Mouse (Mus musculus): ENCODE measurements around the gene Cldnd2.
A peak's percentile ranks its signal among the peaks of the same experiment; 100 is the strongest.
"Not testable (repeated sequence)": the region's sequence is repeated elsewhere in the genome, so short reads cannot be mapped to it uniquely, and the experiment has no call there.

The Cldnd2 gene

GRCm38 (mm10) chr7:43440482-43440881 lies at the start of gene Cldnd2:
TSS of gene Cldnd2 (plus strand) at chr7:43440782.
- DNase-seq = no peak

- no peak for DNase-seq
These were observed 48.0 kb upstream of the Cldnd2 start for GRCm38 (mm10) chr7:43392349-43393121.

GRCm38 (mm10) chr7:43399501-43399900 lies 41.1 kb upstream of the Cldnd2 start:
- no peak for DNase-seq

DNA sequence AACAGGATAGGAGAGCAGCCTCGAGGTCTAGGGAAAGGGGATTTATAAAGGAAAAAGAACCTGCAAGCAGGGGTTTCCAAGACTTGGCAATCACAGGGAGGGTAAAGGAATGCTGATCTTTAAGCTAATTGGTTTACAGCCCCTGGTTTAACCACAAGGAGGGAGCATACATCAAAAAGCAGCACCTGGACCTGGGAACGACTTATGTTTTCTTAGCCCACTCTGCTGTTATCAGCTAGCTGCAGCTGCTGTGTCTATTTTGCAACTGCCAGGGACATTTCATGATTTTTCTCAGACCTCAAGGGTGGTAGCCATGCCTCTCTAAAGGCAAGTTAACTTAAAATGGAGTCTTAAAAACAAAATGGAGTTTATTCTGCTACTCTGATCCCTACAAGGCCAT lies 37.9 kb upstream of the Cldnd2 start:
- no peak for DNase-seq

- DNase-seq = no peak
These were observed 33.0 kb upstream of the Cldnd2 start for GRCm38 (mm10) chr7:43407573-43407972.

- DNase-seq = no peak
These were observed 32.4 kb upstream of the Cldnd2 start, which contains the start of gene Siglecg for GRCm38 (mm10) chr7:43408131-43408553. TSS of gene Siglecg (plus strand) at chr7:43408204.

DNA sequence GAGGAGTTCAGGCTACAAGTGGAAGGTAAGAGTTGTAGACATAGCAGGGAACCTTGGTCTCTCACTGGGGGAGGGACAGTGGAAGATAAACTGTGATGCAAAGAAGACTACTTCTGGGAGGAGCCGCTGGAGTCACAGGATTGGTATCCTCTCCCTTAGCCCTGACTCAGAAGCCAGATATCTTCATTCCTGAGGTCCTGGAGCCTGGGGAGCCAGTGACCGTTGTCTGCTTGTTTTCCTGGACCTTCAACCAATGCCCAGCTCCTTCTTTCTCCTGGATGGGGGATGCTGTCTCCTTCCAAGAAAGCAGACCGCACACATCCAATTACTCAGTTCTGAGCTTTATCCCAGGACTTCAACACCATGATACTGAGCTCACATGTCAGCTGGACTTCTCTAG lies 31.5 kb upstream of the Cldnd2 start:
- DNase-seq = no peak

DNA sequence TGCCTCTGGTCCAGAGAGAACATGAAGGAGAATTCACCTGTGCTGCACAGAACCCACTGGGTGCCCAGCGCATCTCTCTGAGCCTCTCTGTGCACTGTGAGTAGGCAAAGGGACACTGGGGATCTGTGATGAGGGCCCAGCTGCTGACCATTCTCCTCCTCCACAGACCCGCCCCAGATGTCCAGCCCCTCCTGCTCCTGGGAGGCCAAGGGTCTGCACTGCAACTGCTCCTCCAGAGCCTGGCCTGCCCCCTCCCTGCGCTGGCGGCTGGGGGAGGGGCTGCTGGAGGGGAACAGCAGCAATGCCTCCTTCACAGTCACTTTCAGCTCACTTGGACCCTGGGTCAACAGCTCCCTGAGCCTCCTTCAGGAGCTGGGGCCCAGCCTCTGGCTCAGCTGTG lies 28.9 kb upstream of the Cldnd2 start:
- not testable (repeated sequence) for DNase-seq

- no peak for DNase-seq
These were observed 23.3 kb upstream of the Cldnd2 start for GRCm38 (mm10) chr7:43417298-43417697.

DNA sequence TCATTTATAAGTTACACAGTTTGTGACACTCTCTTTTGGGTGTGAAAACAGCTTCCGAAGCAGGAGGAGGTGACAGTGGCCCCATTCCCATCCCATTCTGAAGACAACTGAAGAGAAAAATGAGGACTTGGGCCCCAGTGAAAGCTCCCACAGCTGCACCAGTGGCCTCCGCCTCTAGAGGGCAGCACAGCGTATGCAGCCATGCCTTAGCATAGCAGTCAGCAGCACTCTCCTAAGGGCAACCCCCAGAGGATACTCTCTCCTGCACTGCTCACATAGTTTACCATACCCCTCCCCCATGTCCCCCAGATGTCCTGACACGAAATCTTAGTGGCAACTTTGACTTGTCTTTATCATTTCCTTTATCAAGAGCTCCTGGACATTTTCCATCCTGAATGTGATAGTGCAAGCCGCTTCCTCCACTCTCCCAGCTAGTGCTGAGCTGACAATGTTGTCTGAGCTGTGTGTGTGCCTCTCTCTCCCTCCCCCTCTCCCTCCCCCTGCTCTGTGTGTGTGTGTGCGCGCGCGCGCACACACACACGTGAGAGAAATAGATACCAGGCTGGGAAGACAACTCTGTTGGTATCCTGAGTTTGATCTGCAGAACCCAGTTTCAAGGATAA lies 17.5 kb upstream of the Cldnd2 start:
- peak; percentile 72 for DNase-seq

DNA sequence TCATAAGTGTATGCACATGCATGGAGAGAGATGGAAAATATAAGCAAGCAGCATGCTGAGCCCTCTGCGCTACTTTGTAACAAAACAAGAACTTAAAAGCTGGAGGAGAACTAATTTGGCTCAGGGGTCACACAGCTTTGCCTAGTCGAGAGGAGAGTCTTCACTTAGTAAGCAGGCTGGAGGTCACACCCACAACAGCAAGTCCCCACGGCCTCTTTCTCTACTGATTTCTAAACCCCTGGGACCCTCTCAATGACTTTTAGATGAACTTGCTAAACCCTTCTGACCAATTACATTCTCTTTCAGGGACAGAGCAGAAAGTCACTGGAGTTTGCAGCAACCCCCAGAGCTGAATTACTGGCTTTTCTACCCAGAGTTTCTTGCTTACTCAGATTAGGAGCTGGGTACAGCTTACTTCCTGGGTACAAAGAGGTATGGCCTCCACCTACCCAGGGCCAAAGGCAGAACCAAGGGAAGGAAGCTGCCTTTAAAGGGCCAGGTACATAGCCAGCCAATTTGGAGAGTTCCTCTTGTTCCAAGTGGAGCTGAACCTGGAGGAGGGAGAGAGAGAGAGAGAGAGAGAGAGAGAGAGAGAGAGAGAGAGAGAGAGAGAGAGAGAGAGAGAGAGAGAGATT lies 16.5 kb upstream of the Cldnd2 start:
- DNase-seq = no peak

GRCm38 (mm10) chr7:43427406-43427805 lies 13.2 kb upstream of the Cldnd2 start, which contains the start of gene Lim2:
TSS of gene Lim2 (plus strand) at chr7:43427670.
- DNase-seq = no peak

- no peak for DNase-seq
These were observed 11.1 kb upstream of the Cldnd2 start for GRCm38 (mm10) chr7:43429500-43429899.

DNA sequence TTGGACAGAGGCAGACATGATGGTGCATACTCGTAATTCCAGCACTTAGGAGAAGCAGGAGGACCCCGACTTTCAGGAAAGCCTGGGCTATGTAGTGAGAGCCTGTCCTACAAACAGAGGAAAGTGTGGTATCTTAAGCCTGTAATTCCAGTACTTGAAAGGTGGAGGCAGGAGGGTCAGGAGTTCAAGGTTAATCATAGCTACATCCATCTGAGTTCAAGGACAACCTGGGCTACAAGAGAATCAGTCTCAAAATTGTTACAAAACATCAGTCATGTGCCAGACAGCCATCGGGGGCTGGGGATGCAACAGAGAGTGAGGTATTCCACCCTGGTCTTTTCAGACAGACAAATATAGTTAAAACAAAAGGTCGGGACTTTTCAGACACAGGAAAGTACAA lies 7.7 kb upstream of the Cldnd2 start:
- DNase-seq = no peak

GRCm38 (mm10) chr7:43434676-43435075 lies 5.9 kb upstream of the Cldnd2 start:
- DNase-seq = no peak

DNA sequence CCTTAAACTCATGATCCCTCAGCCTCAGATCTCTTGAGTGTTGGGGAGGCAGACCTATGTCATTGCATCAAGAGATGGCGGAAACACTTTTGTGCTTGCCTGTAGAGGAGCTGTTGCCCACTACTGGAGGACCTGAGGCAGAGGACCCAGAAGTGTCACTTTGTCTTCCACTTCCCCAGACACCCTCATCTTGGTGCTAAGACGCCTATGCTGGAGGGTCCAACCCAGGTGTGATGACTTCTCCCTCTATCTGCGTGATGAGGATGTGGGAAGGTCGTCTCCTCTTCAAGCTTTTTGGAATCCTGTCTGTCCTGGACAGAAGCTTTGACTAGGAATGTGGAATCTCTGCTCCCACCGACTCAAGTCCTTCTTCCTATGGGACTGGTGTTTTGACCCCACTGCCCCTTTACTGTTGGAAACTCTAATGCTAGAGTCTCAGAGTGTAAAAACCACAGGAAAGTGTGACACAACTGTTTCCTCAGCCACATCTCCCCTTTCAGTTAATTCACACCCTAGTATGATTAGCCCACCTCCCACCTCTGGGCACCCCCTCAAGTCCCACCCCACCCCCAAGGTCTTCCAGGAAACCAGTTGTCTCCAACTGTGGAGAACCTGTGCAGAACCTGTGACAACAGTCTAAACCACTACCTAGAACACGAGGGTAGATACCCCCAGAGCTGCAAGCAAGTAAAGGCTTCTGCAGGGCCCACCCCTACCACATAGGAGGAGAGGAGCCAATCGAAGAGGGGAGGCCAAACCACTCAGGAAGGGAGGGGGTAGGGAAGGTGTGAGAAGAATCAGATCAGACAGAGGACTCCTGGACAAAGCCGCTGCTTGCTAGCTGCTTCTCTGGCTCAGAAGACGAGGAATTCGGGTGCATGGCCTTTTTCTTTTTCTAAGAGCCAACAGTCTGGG lies 4.0 kb upstream of the Cldnd2 start, which contains the start of gene Nkg7:
Gene Nkg7 (plus strand): TSS at position 733 of the 915 bp plus-strand sequence.
- no peak for DNase-seq

GRCm38 (mm10) chr7:43438611-43439010 lies 2.0 kb upstream of the Cldnd2 start:
- DNase-seq = no peak

DNA sequence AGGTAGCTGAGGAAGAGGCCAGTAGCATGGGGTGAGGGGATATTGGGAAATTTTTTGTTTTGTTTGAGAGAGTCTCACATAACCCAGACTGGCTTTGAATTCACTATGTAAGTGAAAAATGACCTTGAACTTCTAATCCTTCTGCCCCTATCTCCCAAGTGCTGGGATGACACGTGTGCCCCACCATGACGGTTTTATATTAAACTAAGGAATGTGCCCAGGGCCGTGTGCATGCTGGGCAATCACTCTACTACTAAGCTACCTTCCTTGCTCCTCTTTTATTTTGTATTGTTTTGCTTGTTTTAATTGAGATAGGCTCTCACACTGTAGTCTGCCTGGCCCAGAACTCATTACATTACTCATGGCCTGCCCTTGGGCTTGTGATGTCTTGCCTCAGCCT lies 489 bp downstream of the Cldnd2 start:
- no peak for DNase-seq

GRCm38 (mm10) chr7:43442684-43443083 lies 2.1 kb downstream of the Cldnd2 start:
- DNase-seq = peak; percentile 46

DNA sequence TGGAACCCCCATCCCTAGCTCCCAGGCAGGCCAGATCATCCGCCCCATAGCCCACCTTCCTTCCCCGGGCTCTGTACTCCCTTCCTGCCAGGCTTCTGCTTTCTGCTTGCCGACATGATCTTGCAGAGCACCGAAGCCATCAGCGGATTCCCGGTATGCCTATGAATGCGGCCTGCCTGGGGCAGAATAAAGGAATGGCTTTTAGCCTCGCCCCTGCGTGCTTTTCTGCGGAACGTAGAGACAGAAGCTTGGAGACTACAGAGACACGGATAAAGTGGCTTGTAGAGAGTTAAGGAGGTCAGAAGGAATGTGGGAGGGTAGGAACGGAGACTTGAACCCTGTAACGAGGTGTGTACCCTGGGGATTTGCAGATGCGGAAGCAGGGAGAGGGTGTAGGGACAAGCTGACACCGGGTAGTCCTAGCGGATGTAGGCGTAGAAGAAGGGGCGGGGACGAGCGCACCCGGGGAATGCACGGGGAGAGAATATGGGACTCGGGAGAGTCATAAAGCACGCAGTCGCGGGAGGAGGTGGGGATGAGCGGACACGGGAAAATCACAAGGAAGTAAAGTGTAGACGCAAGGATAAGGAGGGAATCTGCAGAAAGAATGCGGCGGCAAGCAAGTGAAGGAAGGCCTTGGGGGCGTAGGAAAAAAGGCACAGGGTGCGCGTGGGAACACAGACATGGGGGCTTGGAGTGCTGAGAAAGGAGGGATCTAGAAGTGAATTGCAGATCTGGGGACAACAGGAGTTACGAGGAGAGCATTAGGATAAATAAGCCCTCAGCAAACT lies 2.7 kb downstream of the Cldnd2 start:
- DNase-seq = peak; percentile 75

DNA sequence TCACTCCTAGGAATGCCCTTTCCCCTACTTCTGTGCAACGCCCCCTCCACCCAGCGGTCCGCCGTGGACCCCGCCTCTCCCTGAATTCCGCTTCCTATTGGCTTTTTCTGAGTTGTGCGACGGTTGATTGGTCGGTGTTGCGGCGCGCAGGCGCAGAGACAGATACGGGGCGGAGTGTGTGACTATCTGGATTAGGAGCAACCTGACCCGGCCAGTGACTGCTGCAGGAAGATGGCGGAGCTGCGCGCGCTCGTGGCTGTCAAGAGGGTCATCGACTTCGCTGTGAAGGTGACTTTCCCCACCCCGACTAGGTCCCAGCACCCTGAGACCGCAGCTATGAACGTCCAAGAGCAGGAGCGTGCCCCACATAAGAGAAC lies 3.3 kb downstream of the Cldnd2 start, which contains the start of the genes Etfb and Gm45233:
Gene Etfb (plus strand): TSS at position 167 of the 377 bp plus-strand sequence.
Gene Gm45233 (plus strand): TSS at position 212 of the 377 bp plus-strand sequence.
- peak; percentile 97 for DNase-seq

DNA sequence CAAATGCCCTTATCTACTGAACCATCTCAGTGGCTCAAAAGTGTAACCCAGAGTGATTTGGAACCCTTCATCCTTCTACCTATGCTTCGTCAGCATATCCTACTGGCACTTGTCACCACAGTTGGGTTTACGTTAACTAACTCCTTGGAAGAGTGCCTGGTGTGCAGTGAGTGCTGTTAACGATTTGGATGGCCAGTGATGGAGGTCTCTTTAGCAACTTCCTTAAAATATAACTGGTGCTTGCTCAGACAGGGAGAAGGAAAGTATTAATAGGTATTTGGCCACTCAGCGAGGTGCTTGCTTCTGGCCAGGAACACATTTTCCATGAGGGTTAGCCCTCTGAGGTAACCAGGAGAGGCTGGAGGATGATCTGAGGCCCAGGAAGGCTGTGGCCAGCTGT lies 7.2 kb downstream of the Cldnd2 start:
- no peak for DNase-seq
